Mouse (Mus musculus) hindbrain, embryonic 10.5 days (tissue): ENCODE data around the gene Fkbp15. TPM values are rescaled to one million over a fixed set of nuclear protein-coding genes. Genes with fewer than 3 reads are reported as not detected.
A peak's percentile ranks its signal among the peaks of the same experiment; 100 is the strongest.
"Not testable (repeated sequence)": the region's sequence is repeated elsewhere in the genome, so short reads cannot be mapped to it uniquely, and the experiment has no call there.

ENCODE experiments used
- DNase-seq: peaks from one replicate; pipeline ENCODE4 v3.0.0-alpha.2; 2017; ENCODE audit warnings: low spot score
- H3K27ac ChIP-seq: fragments of 300-500 bp; sonication (generic); 2 replicates; pipeline ENCODE4 v1.5.1; 2016; ENCODE audit warnings: mild to moderate bottlenecking, moderate library complexity
- H3K27me3 ChIP-seq: fragments of 300-500 bp; sonication (generic); 2 replicates; pipeline ENCODE4 v1.6.1; 2016; ENCODE audit warnings: mild to moderate bottlenecking; ENCODE audit not compliant: poor library complexity, insufficient read depth, severe bottlenecking
- H3K36me3 ChIP-seq: fragments of 300-500 bp; sonication (generic); 2 replicates; pipeline ENCODE4 v1.6.1; 2016; ENCODE audit warnings: mild to moderate bottlenecking, moderate library complexity
- H3K4me1 ChIP-seq: fragments of 300-500 bp; sonication (generic); replicated peaks from 2 replicates; pipeline ENCODE4 v1.6.1; 2016; ENCODE audit warnings: mild to moderate bottlenecking
- H3K4me3 ChIP-seq: fragments of 300-500 bp; sonication (generic); 2 replicates; pipeline ENCODE4 v1.5.1; 2016; ENCODE audit warnings: mild to moderate bottlenecking, moderate library complexity
- H3K9me3 ChIP-seq: fragments of 300-500 bp; sonication (generic); 2 replicates; pipeline ENCODE4 v1.6.1; 2016; ENCODE audit warnings: mild to moderate bottlenecking, moderate library complexity
- WGBS: fragments of 180-500 bp; shearing (Covaris S2); methylation state at CpG from one replicate; pipeline ENCODE4 v1.1.7; 2016; 5-methylcytosine and 5-hydroxymethylcytosine counted together
- polyA plus RNA-seq: library from polyadenylated mRNA; unstranded; fragments of >200 nt; fragmentation: Nextera tagmentation; extraction: Ambion mirVana; gene quantifications from 2 replicates; pipeline ENCODE4 v1.2.1, GENCODE M21; 2016

Fkbp15 gene
- polyA plus RNA-seq, 1 experiment from 2014 or later = 20.3 TPM

- no peaks in the 10 kb centered on the region for H3K9me3 ChIP-seq
- no peak overlapping the region for H3K27ac ChIP-seq
- no peaks in the 10 kb centered on the region for H3K27me3 ChIP-seq
- DNase-seq = no peak
- H3K4me1 ChIP-seq = peaks cover 21% of the 10 kb centered on the region
- no peak overlapping the region for H3K4me3 ChIP-seq
- WGBS = 92% methylated on average over 7 of the region's 7 CpGs
- H3K36me3 ChIP-seq = no peaks in the 10 kb centered on the region
Observed at GRCm38 (mm10) chr4:62282969-62283368, 77.4 kb downstream of the Fkbp15 start.

GRCm38 (mm10) chr4:62281319-62281718, 79.0 kb downstream of the Fkbp15 start:
- Histone ChIP-seq H3K27me3 (no peaks in the 10 kb centered on the region), H3K4me1 (peaks cover 10% of the 10 kb centered on the region; the same call in 1 of the 2 replicates), H3K36me3 (no peaks in the 10 kb centered on the region), H3K4me3 (no peak overlapping the region), H3K27ac (peak overlapping the region; percentile 0; the same call in 1 of the 2 replicates), H3K9me3 (no peaks in the 10 kb centered on the region)
- no peak for DNase-seq
- 54% methylated on average over 5 of the region's 5 CpGs for WGBS

GRCm38 (mm10) chr4:62278081-62278480, 82.3 kb downstream of the Fkbp15 start:
- 76% methylated on average over 4 of the region's 4 CpGs for WGBS
- Histone ChIP-seq H3K9me3 (no peaks in the 10 kb centered on the region), H3K4me1 (peaks cover 30% of the 10 kb centered on the region), H3K4me3 (no peak overlapping the region), H3K27ac (peak overlapping the region; percentile 29; the same call in 1 of the 2 replicates), H3K36me3 (no peaks in the 10 kb centered on the region), H3K27me3 (no peaks in the 10 kb centered on the region)
- no peak for DNase-seq

- H3K27me3 ChIP-seq = no peaks in the 10 kb centered on the region
- H3K4me1 ChIP-seq = peaks cover 30% of the 10 kb centered on the region
- no peak overlapping the region for H3K4me3 ChIP-seq
- no peaks in the 10 kb centered on the region for H3K9me3 ChIP-seq
- no peak overlapping the region for H3K27ac ChIP-seq
- DNase-seq = no peak
- no peaks in the 10 kb centered on the region for H3K36me3 ChIP-seq
- WGBS = 71% methylated on average over 3 of the region's 3 CpGs
Observed at GRCm38 (mm10) chr4:62277222-62277621, 83.1 kb downstream of the Fkbp15 start.

GRCm38 (mm10) chr4:62276642-62277041, 83.7 kb downstream of the Fkbp15 start:
- peak overlapping the region; percentile 83; the same call in 1 of the 2 replicates for H3K27ac ChIP-seq
- no peak overlapping the region for H3K4me3 ChIP-seq
- WGBS = 86% methylated on average over 10 of the region's 10 CpGs
- no peaks in the 10 kb centered on the region for H3K27me3 ChIP-seq
- no peak for DNase-seq
- H3K36me3 ChIP-seq = no peaks in the 10 kb centered on the region
- H3K9me3 ChIP-seq = no peaks in the 10 kb centered on the region
- peaks cover 30% of the 10 kb centered on the region for H3K4me1 ChIP-seq

DNA sequence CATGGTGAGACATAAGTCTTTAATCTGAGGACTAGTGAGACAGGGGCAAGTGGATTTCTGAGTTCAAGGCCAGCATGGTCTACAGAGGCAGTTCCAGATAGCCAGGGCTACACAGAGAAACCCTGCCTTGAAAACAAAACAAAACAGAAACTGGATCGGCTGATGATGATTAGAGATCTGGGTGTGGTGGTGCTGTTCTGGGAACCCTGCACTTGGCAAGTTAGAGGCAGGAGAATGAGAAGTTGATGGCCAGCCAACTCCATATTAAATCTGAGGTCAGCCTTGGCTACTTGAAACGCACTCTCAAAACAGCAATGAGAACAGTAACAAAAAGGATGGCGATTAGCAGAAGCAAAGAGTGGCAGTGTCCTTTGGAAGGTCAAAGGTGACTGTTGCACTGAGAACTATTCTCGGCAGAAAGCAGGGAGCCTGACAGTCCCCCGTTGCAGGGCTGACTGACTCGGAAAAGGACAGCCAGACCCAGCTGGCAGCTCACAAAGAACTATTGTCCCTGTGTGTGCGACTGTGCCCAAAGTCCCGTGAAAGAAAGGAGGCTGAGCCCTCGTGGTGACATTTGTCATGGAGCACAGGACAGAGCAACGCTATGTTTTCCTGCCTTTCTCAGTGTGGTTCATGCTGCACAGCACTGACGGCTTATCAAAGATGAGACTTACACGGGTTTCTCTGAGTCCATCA, 85.4 kb downstream of the Fkbp15 start:
- Histone ChIP-seq H3K4me3 (no peak overlapping the region), H3K4me1 (peaks cover 26% of the 10 kb centered on the region), H3K27ac (peak overlapping the region; percentile 83), H3K9me3 (no peaks in the 10 kb centered on the region), H3K36me3 (no peaks in the 10 kb centered on the region), H3K27me3 (no peaks in the 10 kb centered on the region)
- 14% methylated on average over 12 of the region's 12 CpGs for WGBS
- DNase-seq = peak; percentile 84

DNA sequence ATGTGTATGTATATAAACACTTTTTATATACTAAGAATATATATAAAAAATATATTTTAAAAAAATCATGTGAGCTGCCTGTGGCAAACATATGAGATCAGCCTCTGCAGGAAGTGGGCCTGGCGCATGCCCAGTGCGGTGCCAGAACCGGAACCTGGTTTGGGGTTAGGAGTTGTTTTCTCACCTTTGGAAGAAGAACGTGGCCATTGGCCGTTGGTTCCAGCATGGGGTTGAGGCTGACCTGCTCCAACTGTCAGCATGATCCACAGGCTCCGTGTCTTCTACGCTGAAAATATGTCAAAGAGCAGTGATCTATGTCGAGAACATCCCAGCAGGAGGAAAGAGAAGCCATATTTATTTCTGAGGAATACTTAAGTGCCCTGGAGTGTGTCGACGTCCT, 86.4 kb downstream of the Fkbp15 start:
- Histone ChIP-seq H3K9me3 (no peaks in the 10 kb centered on the region), H3K27ac (peak overlapping the region; percentile 83)
- 91% methylated on average over 10 of the region's 10 CpGs for WGBS

GRCm38 (mm10) chr4:62272696-62273095, 87.7 kb downstream of the Fkbp15 start:
- H3K27me3 ChIP-seq = no peaks in the 10 kb centered on the region
- no peak overlapping the region for H3K4me3 ChIP-seq
- DNase-seq = no peak
- peaks cover 26% of the 10 kb centered on the region for H3K4me1 ChIP-seq
- 0 out of 2 replicates have a peak overlapping the region, but pooled peaks have one; percentile 18 for H3K27ac ChIP-seq
- H3K9me3 ChIP-seq = no peaks in the 10 kb centered on the region
- 89% methylated on average over 10 of the region's 10 CpGs for WGBS
- no peaks in the 10 kb centered on the region for H3K36me3 ChIP-seq

More for the DNA sequence above, 86.4 kb downstream of the Fkbp15 start:
- peaks cover 26% of the 10 kb centered on the region for H3K4me1 ChIP-seq
- DNase-seq = no peak
- H3K27me3 ChIP-seq = no peaks in the 10 kb centered on the region
- no peaks in the 10 kb centered on the region for H3K36me3 ChIP-seq
- no peak overlapping the region for H3K4me3 ChIP-seq

DNA sequence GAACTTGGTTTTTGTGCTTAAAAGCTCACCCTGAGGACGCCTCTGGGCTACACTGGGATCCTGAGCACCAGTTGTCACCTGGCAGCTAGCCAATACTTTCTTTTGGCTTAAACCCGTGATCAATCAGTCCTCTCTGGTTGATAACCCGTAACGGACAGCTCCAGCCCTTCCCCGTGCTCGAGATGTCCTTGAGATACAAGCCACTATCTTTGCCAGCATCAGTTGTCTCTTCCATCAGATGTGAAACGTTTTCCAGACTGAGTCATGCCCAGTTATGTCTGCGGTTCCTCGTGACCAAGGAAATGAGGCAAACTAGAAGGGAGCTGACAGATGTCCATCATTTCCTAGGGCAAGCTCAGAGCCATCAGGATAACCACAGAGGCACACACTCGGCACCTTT, 93.2 kb downstream of the Fkbp15 start:
- H3K9me3 ChIP-seq = no peaks in the 10 kb centered on the region
- peaks cover 7% of the 10 kb centered on the region for H3K4me1 ChIP-seq
- no peak overlapping the region for H3K4me3 ChIP-seq
- no peaks in the 10 kb centered on the region for H3K36me3 ChIP-seq
- H3K27me3 ChIP-seq = no peaks in the 10 kb centered on the region
- WGBS = 86% methylated on average over 10 of the region's 10 CpGs
- H3K27ac ChIP-seq = no peak overlapping the region
- DNase-seq = no peak

DNA sequence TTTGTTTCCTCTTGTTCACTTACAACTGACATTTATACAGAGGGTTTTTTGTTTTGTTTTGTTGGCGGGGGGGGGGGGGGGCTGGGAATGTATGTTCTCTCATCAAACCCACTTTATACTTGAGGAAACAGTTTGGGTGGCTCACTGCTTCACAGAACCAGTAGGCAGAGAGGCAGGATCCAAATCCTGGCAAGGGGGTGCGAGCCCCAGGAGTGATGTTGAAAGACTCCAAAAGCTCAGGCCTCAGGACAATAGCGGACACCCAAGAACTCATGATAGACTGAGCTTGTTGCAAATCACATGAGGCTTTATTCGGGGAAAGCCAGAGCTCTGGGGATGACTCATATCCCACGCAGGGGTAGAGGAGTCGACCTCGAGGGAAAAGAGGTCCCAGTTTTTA, 94.3 kb downstream of the Fkbp15 start:
- H3K4me3 ChIP-seq, H3K9me3 ChIP-seq, H3K27ac ChIP-seq, H3K36me3 ChIP-seq, DNase-seq, H3K4me1 ChIP-seq, H3K27me3 ChIP-seq: not testable (repeated sequence)
- WGBS = 80% methylated on average over 7 of the region's 7 CpGs

GRCm38 (mm10) chr4:62265154-62265836, 95.1 kb downstream of the Fkbp15 start:
- Histone ChIP-seq H3K27ac (no peak overlapping the region), H3K4me1 (peaks cover 7% of the 10 kb centered on the region), H3K9me3 (no peaks in the 10 kb centered on the region), H3K27me3 (no peaks in the 10 kb centered on the region), H3K4me3 (no peak overlapping the region), H3K36me3 (no peaks in the 10 kb centered on the region)
- DNase-seq = no peak
- WGBS = 88% methylated on average over 10 of the region's 10 CpGs

DNA sequence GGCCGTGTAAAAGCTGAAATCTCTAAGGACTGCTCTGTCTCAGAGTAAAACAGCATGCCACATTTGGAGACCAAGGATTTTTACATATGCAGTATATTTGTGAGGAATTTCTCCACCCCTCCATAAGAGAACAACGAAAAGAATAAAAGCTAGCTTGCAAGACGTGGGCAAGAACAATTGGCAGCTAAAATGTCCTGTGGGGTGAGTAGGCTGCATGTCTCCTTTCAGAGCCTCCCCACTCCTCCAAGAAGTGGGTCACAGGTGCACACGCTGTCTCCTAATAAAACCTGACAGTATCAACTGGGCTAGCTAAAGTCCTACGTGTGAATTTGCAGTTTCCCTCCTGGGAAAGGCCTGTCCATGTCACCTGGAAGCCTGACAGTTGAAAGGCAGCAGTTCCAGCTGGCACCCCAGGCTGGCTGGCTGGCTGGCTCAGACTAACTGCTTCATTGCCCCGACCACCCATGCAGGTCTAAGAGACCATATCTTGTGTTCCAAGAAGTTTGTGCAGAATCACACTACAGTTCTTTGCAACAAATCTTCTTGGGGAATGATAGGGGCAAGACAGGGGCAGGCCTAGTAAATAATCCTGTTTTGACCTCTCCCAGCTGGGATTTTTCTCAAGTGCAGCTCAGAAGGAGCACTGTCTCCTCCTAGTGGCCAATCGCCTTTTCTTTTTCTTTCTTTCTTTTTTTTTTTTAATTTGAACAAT, 97.1 kb downstream of the Fkbp15 start:
- H3K27me3 ChIP-seq = no peaks in the 10 kb centered on the region
- H3K27ac ChIP-seq = no peak overlapping the region
- no peaks in the 10 kb centered on the region for H3K9me3 ChIP-seq
- WGBS = 40% methylated on average over 7 of the region's 7 CpGs
- H3K4me1 ChIP-seq = peaks cover 7% of the 10 kb centered on the region
- H3K4me3 ChIP-seq = no peak overlapping the region
- no peaks in the 10 kb centered on the region for H3K36me3 ChIP-seq
- no peak for DNase-seq

GRCm38 (mm10) chr4:62262276-62262675, 98.1 kb downstream of the Fkbp15 start, which contains the start of gene Slc31a2:
Gene Slc31a2 (plus strand): TSS chr4:62262562.
- H3K9me3 ChIP-seq = no peaks in the 10 kb centered on the region
- DNase-seq = no peak
- H3K36me3 ChIP-seq = no peaks in the 10 kb centered on the region
- no peak within 1 kb of the TSS for H3K4me3 ChIP-seq
- 48% methylated on average over 2 of the region's 2 CpGs for WGBS
- no peak within 1 kb of the TSS for H3K27ac ChIP-seq
- no peaks in the 10 kb centered on the region for H3K27me3 ChIP-seq
- peaks cover 7% of the 10 kb centered on the region for H3K4me1 ChIP-seq
